Mouse (Mus musculus) myocyte (in vitro differentiated cells): ENCODE data around the gene Nr1i2. TPM values are rescaled to one million over a fixed set of nuclear protein-coding genes. Genes with fewer than 3 reads are reported as not detected.

ENCODE experiments used
- H3K27me3 ChIP-seq: one replicate; pipeline ENCODE4 v1.6.1; 2011; ENCODE audit not compliant: control insufficient read depth, insufficient read depth, insufficient read length
- H3K36me3 ChIP-seq: one replicate; pipeline ENCODE4 v1.6.1; 2011; ENCODE audit not compliant: control insufficient read depth, insufficient read depth
- H3K4me2 ChIP-seq: one replicate; pipeline ENCODE4 v1.6.1; 2011; ENCODE audit warnings: low read depth, control low read depth
- H3K4me3 ChIP-seq: one replicate; pipeline ENCODE4 v1.5.1; 2011; ENCODE audit warnings: mild to moderate bottlenecking, control low read depth, moderate library complexity
- H3K79me2 ChIP-seq: one replicate; pipeline ENCODE4 v1.6.1; 2011; ENCODE audit not compliant: control insufficient read depth, insufficient read depth
- H3ac ChIP-seq: one replicate; pipeline ENCODE4 v1.6.1; 2011; ENCODE audit not compliant: control insufficient read depth, insufficient read length
- CEBPB ChIP-seq: IDR thresholded peaks from 2 replicates; pipeline ENCODE4 v1.6.1; 2011; ENCODE audit warnings: mild to moderate bottlenecking, moderate library complexity; ENCODE audit not compliant: poor library complexity, insufficient read depth, severe bottlenecking
- E2F4 ChIP-seq: IDR thresholded peaks from one replicate; pipeline ENCODE4 v1.6.1; 2011; ENCODE audit warnings: mild to moderate bottlenecking, control low read depth, moderate library complexity; ENCODE audit not compliant: insufficient read depth
- MAX ChIP-seq: IDR thresholded peaks from one replicate; pipeline ENCODE4 v1.6.1; 2011; ENCODE audit warnings: low read depth, mild to moderate bottlenecking, control low read depth
- MYOD1 ChIP-seq, 3 experiments: IDR thresholded peaks; one replicate each; pipeline ENCODE4 v1.6.1; 2011; ENCODE audit warnings: control low read depth in 2 of 3, low read depth in 2 of 3, mild to moderate bottlenecking in 2 of 3, moderate library complexity in 1 of 3; ENCODE audit not compliant: insufficient read length in 2 of 3, control insufficient read depth in 1 of 3
- MYOG ChIP-seq, 3 experiments: IDR thresholded peaks; one replicate each; pipeline ENCODE4 v1.6.1; 2011; ENCODE audit warnings: control low read depth in 2 of 3, low read depth in 2 of 3, mild to moderate bottlenecking in 2 of 3; ENCODE audit not compliant: insufficient read length in 2 of 3, control insufficient read depth in 1 of 3, insufficient read depth in 1 of 3
- POLR2A ChIP-seq: IDR thresholded peaks from one replicate; pipeline ENCODE4 v1.6.1; 2011; ENCODE audit warnings: low read depth, mild to moderate bottlenecking, control low read depth, moderate library complexity; ENCODE audit not compliant: insufficient read length
- POLR2AphosphoS2 ChIP-seq: IDR thresholded peaks from one replicate; pipeline ENCODE4 v1.6.1; 2011; ENCODE audit warnings: low read depth, control low read depth; ENCODE audit not compliant: insufficient read length
- REST ChIP-seq: IDR thresholded peaks from one replicate; pipeline ENCODE4 v1.6.1; 2011; ENCODE audit warnings: mild to moderate bottlenecking, control low read depth, moderate library complexity; ENCODE audit not compliant: insufficient read depth, insufficient read length
- SRF ChIP-seq: IDR thresholded peaks from one replicate; pipeline ENCODE4 v1.6.1; 2011; ENCODE audit warnings: low read depth; ENCODE audit not compliant: control insufficient read depth, insufficient read length
- TCF12 ChIP-seq: IDR thresholded peaks from one replicate; pipeline ENCODE4 v1.6.1; 2011; ENCODE audit warnings: mild to moderate bottlenecking, control low read depth; ENCODE audit not compliant: poor library complexity, insufficient read depth, severe bottlenecking
- TCF3 ChIP-seq: IDR thresholded peaks from one replicate; pipeline ENCODE4 v1.6.1; 2011; ENCODE audit warnings: low read depth, control low read depth; ENCODE audit not compliant: insufficient read length
- USF1 ChIP-seq: IDR thresholded peaks from one replicate; pipeline ENCODE4 v1.6.1; 2011; ENCODE audit warnings: low read depth, mild to moderate bottlenecking, control low read depth, moderate library complexity
- polyA plus RNA-seq: library from polyadenylated mRNA; unstranded; fragments of >200 nt; fragmentation: generic; extraction: Trizol; gene quantifications from one replicate; pipeline ENCODE4 v1.2.1, GENCODE M21; 2012; ENCODE audit warnings: missing spikeins

The Nr1i2 gene
- polyA plus RNA-seq, 1 experiment: not detected

DNA sequence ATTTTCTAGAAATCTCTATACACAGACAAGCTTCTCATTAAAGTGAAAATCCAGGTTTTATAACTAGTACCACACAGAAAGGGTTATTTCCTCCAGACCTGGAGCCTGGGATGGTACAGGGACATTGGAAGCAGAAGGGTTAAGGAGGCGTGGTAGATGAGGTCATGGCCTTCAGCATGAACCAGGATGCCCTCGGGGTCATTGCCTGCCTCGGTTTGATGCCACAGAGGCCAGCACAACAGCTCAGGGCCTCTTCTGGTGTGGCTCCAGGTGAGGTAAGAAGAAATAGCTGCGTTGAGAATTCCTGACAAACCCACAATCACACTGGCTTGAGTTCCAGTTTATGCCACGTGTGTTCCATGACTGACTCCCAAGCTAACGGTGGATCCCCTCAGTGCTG lies 5.8 kb downstream of the Nr1i2 start:
- Histone ChIP-seq H3K27me3 (no peaks in the 10 kb centered on the region), H3K4me2 (no peak overlapping the region), H3ac (no peak overlapping the region), H3K4me3 (no peak overlapping the region), H3K36me3 (no peaks in the 10 kb centered on the region), H3K79me2 (no peaks in the 10 kb centered on the region)
- no peak for TF ChIP-seq TCF3
- no peak for TF ChIP-seq POLR2AphosphoS2
- TF ChIP-seq REST: no peak
- TF ChIP-seq USF1: no peak
- TF ChIP-seq MAX: no peak
- TF ChIP-seq CEBPB: no peak
- no peak for TF ChIP-seq MYOD1 (IDR thresholded peaks at IDR 0.05; ENCODE audit: control insufficient read depth in 1 of 3, insufficient read length in 2 of 3, low read depth in 2 of 3)
- no peak for TF ChIP-seq SRF
- TF ChIP-seq POLR2A: no peak
- no peak for TF ChIP-seq E2F4
- no peak for TF ChIP-seq MYOG (IDR thresholded peaks at IDR 0.05; ENCODE audit: control insufficient read depth in 1 of 3, insufficient read depth in 1 of 3, insufficient read length in 2 of 3, low read depth in 2 of 3)
- TF ChIP-seq TCF12: no peak

GRCm38 (mm10) chr16:38287762-38288161 lies 6.9 kb downstream of the Nr1i2 start:
- H3K4me2 ChIP-seq: no peak overlapping the region
- H3ac ChIP-seq: no peak overlapping the region
- H3K79me2 ChIP-seq: no peaks in the 10 kb centered on the region
- H3K4me3 ChIP-seq: no peak overlapping the region
- no peaks in the 10 kb centered on the region for H3K36me3 ChIP-seq
- no peaks in the 10 kb centered on the region for H3K27me3 ChIP-seq
- TF ChIP-seq CEBPB (no peak), POLR2AphosphoS2 (no peak), SRF (no peak), MYOD1 (IDR thresholded peaks at IDR 0.05; ENCODE audit: control insufficient read depth in 1 of 3, insufficient read length in 2 of 3, low read depth in 2 of 3) (no peak), TCF12 (no peak), MYOG (IDR thresholded peaks at IDR 0.05; ENCODE audit: control insufficient read depth in 1 of 3, insufficient read depth in 1 of 3, insufficient read length in 2 of 3, low read depth in 2 of 3) (no peak), REST (no peak), E2F4 (no peak), USF1 (no peak), POLR2A (no peak), MAX (no peak), TCF3 (no peak)

DNA sequence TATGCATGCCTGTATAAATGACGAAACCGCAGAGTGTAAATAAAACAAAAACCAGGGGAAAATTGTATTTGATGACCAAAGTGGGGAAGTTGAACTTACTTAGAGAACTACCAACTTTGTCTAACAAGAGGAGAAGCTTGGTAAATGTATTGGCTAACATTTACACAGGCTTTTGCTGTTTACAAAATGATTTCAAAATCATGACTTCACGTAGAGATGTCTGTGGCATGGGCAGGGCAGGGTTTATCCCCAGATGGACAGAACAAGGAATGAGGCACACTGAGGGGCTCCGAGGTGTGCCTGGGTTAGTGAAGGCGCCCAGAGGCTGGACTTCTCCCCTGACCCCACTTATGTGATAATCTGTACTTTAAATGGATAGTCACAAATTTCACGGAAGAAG lies 7.3 kb downstream of the Nr1i2 start:
- no peaks in the 10 kb centered on the region for H3K27me3 ChIP-seq
- H3K4me3 ChIP-seq: no peak overlapping the region
- H3K36me3 ChIP-seq: no peaks in the 10 kb centered on the region
- no peak overlapping the region for H3ac ChIP-seq
- TF ChIP-seq TCF12 (no peak), MAX (no peak), POLR2A (no peak), USF1 (no peak), TCF3 (no peak), MYOG (IDR thresholded peaks at IDR 0.05; ENCODE audit: control insufficient read depth in 1 of 3, insufficient read depth in 1 of 3, insufficient read length in 2 of 3, low read depth in 2 of 3) (no peak), SRF (no peak), CEBPB (no peak), E2F4 (no peak), MYOD1 (IDR thresholded peaks at IDR 0.05; ENCODE audit: control insufficient read depth in 1 of 3, insufficient read length in 2 of 3, low read depth in 2 of 3) (no peak), REST (no peak), POLR2AphosphoS2 (no peak)
- no peaks in the 10 kb centered on the region for H3K79me2 ChIP-seq
- no peak overlapping the region for H3K4me2 ChIP-seq

DNA sequence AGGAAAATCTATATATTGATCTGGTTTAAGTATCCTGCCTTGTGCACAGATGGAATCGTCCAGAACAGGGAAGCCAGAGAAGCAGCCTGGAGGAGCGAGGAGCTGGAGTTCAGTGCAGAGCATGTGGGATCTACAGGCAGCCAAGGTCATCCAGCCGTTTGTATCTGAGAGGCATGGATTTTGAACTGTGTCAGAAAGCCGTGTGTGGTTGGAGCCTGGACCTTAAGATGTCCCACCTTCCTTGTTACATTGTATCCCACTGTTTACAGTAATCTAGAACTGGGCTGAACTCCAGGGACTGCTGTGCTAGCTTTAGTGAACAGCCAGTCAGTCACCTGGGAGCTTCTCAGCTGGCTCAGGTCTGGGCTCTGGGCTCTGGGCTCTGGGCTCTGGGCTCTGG lies 8.1 kb downstream of the Nr1i2 start:
- H3K79me2 ChIP-seq: no peaks in the 10 kb centered on the region
- no peaks in the 10 kb centered on the region for H3K27me3 ChIP-seq

More for the DNA sequence above, 8.1 kb downstream of the Nr1i2 start:
- no peak for TF ChIP-seq MAX
- no peak for TF ChIP-seq E2F4
- no peak for TF ChIP-seq MYOG (IDR thresholded peaks at IDR 0.05; ENCODE audit: control insufficient read depth in 1 of 3, insufficient read depth in 1 of 3, insufficient read length in 2 of 3, low read depth in 2 of 3)
- TF ChIP-seq USF1: no peak
- TF ChIP-seq CEBPB: no peak
- no peak for TF ChIP-seq POLR2AphosphoS2
- no peak for TF ChIP-seq TCF12
- no peak for TF ChIP-seq SRF
- TF ChIP-seq TCF3: no peak
- no peak for TF ChIP-seq MYOD1 (IDR thresholded peaks at IDR 0.05; ENCODE audit: control insufficient read depth in 1 of 3, insufficient read length in 2 of 3, low read depth in 2 of 3)
- TF ChIP-seq REST: no peak
- TF ChIP-seq POLR2A: no peak
- no peaks in the 10 kb centered on the region for H3K36me3 ChIP-seq
- no peak overlapping the region for H3K4me2 ChIP-seq
- no peak overlapping the region for H3K4me3 ChIP-seq
- H3ac ChIP-seq: no peak overlapping the region
